Mouse (Mus musculus) intestine, embryonic 15.5 days (tissue): Measurements from ENCODE around the gene Scaf8. TPM values are rescaled to one million over a fixed set of nuclear protein-coding genes. Genes with fewer than 3 reads are reported as not detected.

Experiments used
- ATAC-seq: fragments of 200-750 bp; cut with Nextera tagmentation; 2 replicates; pipeline ENCODE4 v1.8.0; 2017; ENCODE audit warnings: moderate TSS enrichment, moderate library complexity
- H3K27ac ChIP-seq: fragments of 300-500 bp; sonication (generic); 2 replicates; pipeline ENCODE4 v1.5.1; 2015; ENCODE audit warnings: mild to moderate bottlenecking, inconsistent platforms
- H3K27me3 ChIP-seq: fragments of 300-500 bp; sonication (generic); replicated peaks from 2 replicates; pipeline ENCODE4 v1.6.1; 2015; ENCODE audit warnings: inconsistent platforms
- H3K36me3 ChIP-seq: fragments of 300-500 bp; sonication (generic); 2 replicates; pipeline ENCODE4 v1.6.1; 2015; ENCODE audit warnings: inconsistent platforms
- H3K4me1 ChIP-seq: fragments of 300-500 bp; sonication (generic); replicated peaks from 2 replicates; pipeline ENCODE4 v1.6.1; 2015; ENCODE audit warnings: inconsistent platforms
- H3K4me2 ChIP-seq: fragments of 300-500 bp; sonication (generic); replicated peaks from 2 replicates; pipeline ENCODE4 v1.6.1; 2015; ENCODE audit warnings: mild to moderate bottlenecking, inconsistent platforms
- H3K4me3 ChIP-seq: fragments of 300-500 bp; sonication (generic); replicated peaks from 2 replicates; pipeline ENCODE4 v1.5.1; 2015; ENCODE audit warnings: inconsistent platforms
- H3K9ac ChIP-seq: fragments of 300-500 bp; sonication (generic); 2 replicates; pipeline ENCODE4 v1.6.1; 2015; ENCODE audit warnings: inconsistent platforms
- H3K9me3 ChIP-seq: fragments of 300-500 bp; sonication (generic); 2 replicates; pipeline ENCODE4 v1.6.1; 2016; ENCODE audit warnings: inconsistent platforms
- WGBS: fragments of 180-500 bp; shearing (Covaris S2); methylation state at CpG from one replicate; pipeline ENCODE4 v1.1.7; 2015; 5-methylcytosine and 5-hydroxymethylcytosine counted together
- polyA plus RNA-seq: library from polyadenylated mRNA; unstranded; fragments of >200 nt; fragmentation: Nextera tagmentation; extraction: Ambion mirVana; gene quantifications from 2 replicates; pipeline ENCODE4 v1.2.1, GENCODE M21; 2015

Gene Scaf8
- polyA plus RNA-seq, 1 experiment from 2014 or later = 16.9 TPM

- H3K36me3 ChIP-seq = no peaks in the 10 kb centered on the region
- ATAC-seq = 0 out of 2 replicates have a peak, but pooled peaks have one; percentile 18
- H3K4me2 ChIP-seq = no peak overlapping the region
- H3K9me3 ChIP-seq = no peaks in the 10 kb centered on the region
- peaks cover 23% of the 10 kb centered on the region for H3K4me1 ChIP-seq
- no peak overlapping the region for H3K9ac ChIP-seq
- H3K27me3 ChIP-seq = no peaks in the 10 kb centered on the region
- H3K4me3 ChIP-seq = no peak overlapping the region
- H3K27ac ChIP-seq = 0 out of 2 replicates have a peak overlapping the region, but pooled peaks have one; percentile 22
- 30% methylated on average over 7 of the region's 7 CpGs for WGBS
Measured at GRCm38 (mm10) chr17:3246665-3247370, 132.0 kb downstream of the Scaf8 start.

Other genes with a start within 250 kb of the Scaf8 start
- 3.4 and 3.8 TPM in 2 replicates for gene Tiam2, start 211.6 kb downstream of the Scaf8 start, polyA plus RNA-seq